Mouse (Mus musculus) hindbrain, embryonic 11.5 days (tissue): ENCODE data around the gene Gm49388. TPM values are rescaled to one million over a fixed set of nuclear protein-coding genes. Genes with fewer than 3 reads are reported as not detected.
A peak's percentile ranks its signal among the peaks of the same experiment; 100 is the strongest.

ENCODE experiments used
- ATAC-seq: fragments of 200-750 bp; cut with Nextera tagmentation; 2 replicates; pipeline ENCODE4 v1.8.0; 2017; ENCODE audit warnings: mild to moderate bottlenecking, moderate TSS enrichment, moderate library complexity; ENCODE audit not compliant: low FRiP score
- DNase-seq: peaks from one replicate; pipeline ENCODE4 v3.0.0-alpha.2; 2015; ENCODE audit warnings: low spot score
- H3K27ac ChIP-seq: fragments of 300-500 bp; sonication (generic); 2 replicates; pipeline ENCODE4 v1.5.1; 2014; ENCODE audit warnings: mild to moderate bottlenecking, low read depth, low read length
- H3K27me3 ChIP-seq: fragments of 300-500 bp; sonication (generic); 2 replicates; pipeline ENCODE4 v1.6.1; 2014; ENCODE audit warnings: mild to moderate bottlenecking, low read length, moderate library complexity, mixed read lengths; ENCODE audit not compliant: control insufficient read depth, insufficient read depth
- H3K36me3 ChIP-seq: fragments of 300-500 bp; sonication (generic); 2 replicates; pipeline ENCODE4 v1.6.1; 2014; ENCODE audit warnings: mild to moderate bottlenecking, low read length, moderate library complexity, mixed read lengths; ENCODE audit not compliant: control insufficient read depth, insufficient read depth
- H3K4me1 ChIP-seq: fragments of 300-500 bp; sonication (generic); replicated peaks from 2 replicates; pipeline ENCODE4 v1.6.1; 2014; ENCODE audit warnings: low read length, mixed read lengths; ENCODE audit not compliant: control insufficient read depth, insufficient read depth
- H3K4me2 ChIP-seq: fragments of 300-500 bp; sonication (generic); replicated peaks from 2 replicates; pipeline ENCODE4 v1.6.1; 2014; ENCODE audit warnings: mild to moderate bottlenecking, low read depth, low read length
- H3K4me3 ChIP-seq: fragments of 300-500 bp; sonication (generic); 2 replicates; pipeline ENCODE4 v1.5.1; 2014; ENCODE audit warnings: low read depth, low read length
- H3K9ac ChIP-seq: fragments of 300-500 bp; sonication (generic); 2 replicates; pipeline ENCODE4 v1.6.1; 2014; ENCODE audit warnings: low read depth, low read length
- H3K9me3 ChIP-seq: fragments of 300-500 bp; sonication (generic); 2 replicates; pipeline ENCODE4 v1.6.1; 2016; ENCODE audit warnings: low read length; ENCODE audit not compliant: control insufficient read depth
- WGBS: fragments of 180-500 bp; shearing (Covaris S2); extraction: QIAGEN DNeasy Blood & Tissue Kit; methylation state at CpG from one replicate; pipeline ENCODE4 v1.1.7; 2014; 5-methylcytosine and 5-hydroxymethylcytosine counted together
- polyA plus RNA-seq: library from polyadenylated mRNA; unstranded; fragments of >200 nt; fragmentation: Nextera tagmentation; extraction: Ambion mirVana; gene quantifications from 2 replicates; pipeline ENCODE4 v1.2.1, GENCODE M21; 2014

The Gm49388 gene
- polyA plus RNA-seq, 1 experiment from 2014 or later: not detected

DNA sequence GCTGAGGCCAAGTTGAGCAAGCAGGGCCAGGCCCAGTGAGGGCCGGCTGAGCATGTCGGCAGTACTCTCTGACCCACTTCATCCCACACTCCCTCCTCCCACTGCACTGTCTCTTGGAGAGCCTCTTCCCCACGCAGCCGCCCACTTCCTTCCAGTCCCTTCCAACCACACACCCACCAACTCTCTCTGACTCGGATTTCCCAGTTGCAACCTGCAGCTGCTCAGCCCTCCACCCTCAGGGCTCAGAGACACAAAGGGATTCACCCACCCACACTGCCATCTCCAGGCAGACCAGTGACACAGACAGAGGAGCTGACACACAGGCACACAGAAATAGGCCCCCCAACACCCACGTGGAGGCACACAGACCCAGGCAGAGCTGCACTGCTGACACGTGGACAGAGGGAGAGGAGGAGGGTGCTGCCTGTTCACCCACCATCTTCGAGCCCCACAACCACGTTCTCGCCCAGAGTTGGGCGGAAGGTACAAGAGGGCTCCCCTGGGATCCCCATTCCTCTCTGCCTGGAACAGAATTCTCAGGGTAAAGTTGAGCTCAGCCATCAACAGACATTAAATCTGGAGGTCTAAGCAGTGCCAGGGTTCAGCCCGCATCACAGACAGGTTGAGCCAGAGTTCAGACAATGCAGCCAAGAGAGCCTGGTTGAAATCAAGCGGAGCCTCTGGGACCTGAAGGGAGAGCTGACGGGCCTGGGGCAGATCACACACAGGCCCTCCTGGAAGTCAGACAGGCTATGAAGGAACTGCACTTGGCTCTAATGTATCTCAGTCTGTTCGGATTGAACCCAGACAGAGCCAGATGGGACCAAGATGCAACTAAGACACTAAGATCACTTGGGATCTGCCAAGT is 30.8 kb downstream of the Gm49388 start:
- no peaks in the 10 kb centered on the region for H3K9me3 ChIP-seq
- no peak overlapping the region for H3K4me2 ChIP-seq
- 0 out of 2 replicates have a peak overlapping the region, but pooled peaks have one; percentile 14 for H3K27ac ChIP-seq
- ATAC-seq: no peak
- H3K36me3 ChIP-seq: no peaks in the 10 kb centered on the region
- 61% methylated on average over 15 of the region's 15 CpGs for WGBS
- H3K4me3 ChIP-seq: no peak overlapping the region
- DNase-seq: no peak
- no peaks in the 10 kb centered on the region for H3K4me1 ChIP-seq
- no peak overlapping the region for H3K9ac ChIP-seq
- H3K27me3 ChIP-seq: no peaks in the 10 kb centered on the region

- Histone ChIP-seq H3K27me3 (no peaks in the 10 kb centered on the region), H3K36me3 (no peaks in the 10 kb centered on the region), H3K4me2 (no peak overlapping the region), H3K27ac (no peak overlapping the region), H3K9me3 (no peaks in the 10 kb centered on the region), H3K9ac (no peak overlapping the region), H3K4me1 (no peaks in the 10 kb centered on the region), H3K4me3 (no peak overlapping the region)
- no peak for ATAC-seq
- WGBS: 75% methylated on average over 7 of the region's 7 CpGs
- DNase-seq: no peak
Observed at GRCm38 (mm10) chr7:127817053-127817452, 31.6 kb downstream of the Gm49388 start.

- DNase-seq (no peak), ATAC-seq (no peak)
- whole genome bisulfite sequencing: 93% methylated on average over 5 of the region's 5 CpGs
- no peaks in the 10 kb centered on the region for H3K4me1 ChIP-seq
- no peak overlapping the region for H3K27ac ChIP-seq
- no peaks in the 10 kb centered on the region for H3K36me3 ChIP-seq
- no peak overlapping the region for H3K4me3 ChIP-seq
- no peak overlapping the region for H3K9ac ChIP-seq
- no peaks in the 10 kb centered on the region for H3K9me3 ChIP-seq
- no peak overlapping the region for H3K4me2 ChIP-seq
- no peaks in the 10 kb centered on the region for H3K27me3 ChIP-seq
Observed at GRCm38 (mm10) chr7:127817776-127818175, 32.4 kb downstream of the Gm49388 start.

GRCm38 (mm10) chr7:127820836-127821509 is 35.6 kb downstream of the Gm49388 start:
- ATAC-seq (no peak), DNase-seq (no peak)
- Histone ChIP-seq H3K9ac (no peak overlapping the region), H3K4me3 (no peak overlapping the region), H3K27ac (no peak overlapping the region), H3K27me3 (no peaks in the 10 kb centered on the region), H3K9me3 (no peaks in the 10 kb centered on the region), H3K4me2 (no peak overlapping the region), H3K4me1 (no peaks in the 10 kb centered on the region), H3K36me3 (no peaks in the 10 kb centered on the region)
- WGBS: 76% methylated on average over 12 of the region's 13 CpGs

- no peak overlapping the region for H3K4me2 ChIP-seq
- H3K27ac ChIP-seq: no peak overlapping the region
- ATAC-seq (no peak), DNase-seq (no peak)
- H3K9me3 ChIP-seq: no peaks in the 10 kb centered on the region
- H3K4me1 ChIP-seq: no peaks in the 10 kb centered on the region
- no peak overlapping the region for H3K9ac ChIP-seq
- no peaks in the 10 kb centered on the region for H3K36me3 ChIP-seq
- H3K4me3 ChIP-seq: no peak overlapping the region
- WGBS: 94% methylated on average over 3 of the region's 3 CpGs
- H3K27me3 ChIP-seq: no peaks in the 10 kb centered on the region
Observed at GRCm38 (mm10) chr7:127822494-127822893, 37.1 kb downstream of the Gm49388 start.

GRCm38 (mm10) chr7:127823236-127824171 is 38.1 kb downstream of the Gm49388 start:
- WGBS: 68% methylated on average over 11 of the region's 11 CpGs
- Histone ChIP-seq H3K9me3 (no peaks in the 10 kb centered on the region), H3K36me3 (no peaks in the 10 kb centered on the region), H3K4me1 (no peaks in the 10 kb centered on the region), H3K4me2 (peak overlapping the region; percentile 72), H3K27me3 (no peaks in the 10 kb centered on the region), H3K4me3 (peak overlapping the region; percentile 64), H3K27ac (peak overlapping the region; percentile 77; the same call in 1 of the 2 replicates), H3K9ac (peak overlapping the region; percentile 78)
- no peak for DNase-seq
- peak; percentile 53 for ATAC-seq

DNA sequence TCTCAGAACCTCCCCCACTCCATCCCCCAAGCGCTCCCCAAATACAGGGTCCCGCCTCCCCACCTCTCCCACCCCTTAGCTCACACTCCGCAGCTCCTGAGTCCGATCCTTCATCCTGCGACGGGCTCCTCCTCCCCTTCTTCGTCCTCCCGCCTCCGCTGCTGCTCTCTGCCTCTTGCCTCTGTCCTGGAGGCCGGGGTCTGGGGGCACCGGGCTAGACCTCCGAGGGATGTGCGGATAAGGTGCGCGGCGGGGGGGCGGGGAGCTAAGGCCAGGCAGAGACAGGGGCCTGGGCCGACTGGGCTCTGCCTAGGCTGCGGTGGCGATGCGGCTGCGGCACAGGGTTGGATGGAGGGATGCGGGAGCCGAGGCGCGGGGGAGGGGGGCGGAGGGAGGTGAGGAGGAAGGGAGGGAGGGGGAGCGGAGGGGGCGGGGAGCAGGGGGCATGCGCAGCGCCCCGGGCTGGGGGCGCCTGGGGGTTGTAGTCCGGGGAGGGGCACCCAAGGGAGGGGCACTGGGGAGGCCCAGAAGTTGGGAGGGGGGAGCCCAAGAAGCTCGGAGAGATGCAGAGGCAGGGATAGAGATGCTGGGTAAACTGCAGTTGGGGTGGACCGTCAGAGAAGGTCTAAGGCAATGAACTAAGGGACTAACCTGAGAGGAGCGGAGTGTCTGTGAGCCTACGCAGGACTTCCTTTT is 38.9 kb downstream of the Gm49388 start, which contains the start of the genes Stx4a and Stx1b:
Gene Stx4a, plus strand, starts transcription at position 119 of the 696 bp plus-strand sequence.
Gene Stx1b, minus strand, starts transcription at position 374 of the 696 bp plus-strand sequence.
- H3K4me2 ChIP-seq: peak within 1 kb of the TSS; percentile 72
- no peaks in the 10 kb centered on the region for H3K4me1 ChIP-seq
- peak within 1 kb of the TSS; percentile 64 for H3K4me3 ChIP-seq
- DNase-seq: peak; percentile 82
- H3K9me3 ChIP-seq: no peaks in the 10 kb centered on the region
- H3K27ac ChIP-seq: peak within 1 kb of the TSS; percentile 77
- ATAC-seq: peak; percentile 87
- H3K36me3 ChIP-seq: no peaks in the 10 kb centered on the region
- H3K27me3 ChIP-seq: no peaks in the 10 kb centered on the region
- peak within 1 kb of the TSS; percentile 78 for H3K9ac ChIP-seq
- WGBS: 6% methylated on average over 21 of the region's 38 CpGs

DNA sequence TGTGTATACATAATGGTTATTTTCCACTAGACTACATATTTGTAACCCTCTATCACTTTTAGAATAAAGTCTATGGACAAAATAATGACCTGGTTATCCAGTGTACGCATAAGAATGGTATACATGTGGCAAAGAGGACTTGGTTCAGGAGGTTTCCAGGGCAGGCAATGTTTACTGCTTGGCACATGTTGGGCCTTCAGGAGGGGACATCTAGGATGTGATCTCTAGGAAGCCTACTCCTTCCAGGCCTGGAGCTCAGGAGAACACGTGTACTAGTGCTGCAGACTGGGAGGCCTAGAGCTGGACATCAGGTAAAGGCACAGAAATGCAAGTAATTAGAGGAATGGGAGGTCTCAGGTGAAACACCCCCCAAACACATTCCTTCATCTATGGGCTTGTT is 50.1 kb downstream of the Gm49388 start:
- Histone ChIP-seq H3K4me1 (no peaks in the 10 kb centered on the region), H3K4me3 (no peak overlapping the region), H3K4me2 (no peak overlapping the region), H3K36me3 (no peaks in the 10 kb centered on the region), H3K9ac (no peak overlapping the region), H3K27me3 (no peaks in the 10 kb centered on the region), H3K9me3 (no peaks in the 10 kb centered on the region), H3K27ac (no peak overlapping the region)
- DNase-seq (no peak), ATAC-seq (no peak)
- 84% methylated on average over 2 of the region's 2 CpGs for WGBS
